Mouse (Mus musculus): ENCODE measurements around the gene Itfg1.
"Not testable (repeated sequence)": the region's sequence is repeated elsewhere in the genome, so short reads cannot be mapped to it uniquely, and the experiment has no call there.

The Itfg1 gene

DNA sequence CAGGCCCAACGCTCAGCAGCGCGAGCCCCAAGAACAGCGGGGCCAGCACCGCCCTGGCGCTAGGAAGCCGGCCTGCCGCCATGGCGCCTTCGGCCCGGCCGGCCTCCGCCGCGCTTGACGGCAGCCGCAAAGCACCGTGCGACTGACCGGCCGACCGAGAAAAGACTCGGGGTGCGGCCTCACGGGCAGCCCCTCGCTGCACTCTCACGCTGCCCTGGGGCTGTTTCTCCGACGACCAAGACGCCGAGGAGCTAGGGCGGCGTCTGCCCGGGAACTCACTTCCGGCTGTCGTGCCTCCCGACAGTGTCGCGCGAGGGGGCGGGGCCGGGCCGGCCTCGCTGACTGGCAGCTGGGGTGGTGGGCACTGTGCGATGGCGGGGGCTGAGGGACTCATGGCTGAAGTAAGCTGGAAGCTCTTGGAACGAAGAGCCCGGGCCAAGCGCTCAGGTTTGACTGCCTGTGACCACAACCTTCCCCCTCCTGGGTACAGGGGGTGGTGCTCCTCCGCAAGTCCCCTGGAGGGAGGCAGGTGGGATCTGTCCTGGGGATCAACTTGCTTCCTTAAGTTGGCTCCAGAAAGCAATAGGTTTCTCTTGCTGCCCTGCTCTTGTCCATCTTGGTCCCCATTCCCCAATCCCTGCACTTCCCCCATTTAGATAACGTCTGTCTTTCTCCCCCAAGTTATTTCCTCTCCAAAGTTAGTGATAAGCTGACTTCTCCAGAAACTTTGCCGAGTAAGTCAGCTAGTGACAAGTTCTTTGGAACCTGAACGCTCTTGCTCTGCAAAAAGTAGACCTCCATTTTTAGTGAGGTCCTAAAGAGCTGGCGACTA lies at the start of gene Itfg1, which contains the start of gene Phkb:
Gene Itfg1 (minus strand): TSS at position 265 of the 832 bp plus-strand sequence.
Gene Phkb (plus strand): TSS at position 303 of the 832 bp plus-strand sequence.
- in situ Hi-C loops (cut with MboI; ENCODE audit: low pct_unique_long_range_greater_than_20kb in 1 of 2, low sequenced_read_pairs in 2 of 2, unreplicated experiment in 1 of 2), result no loop called here

DNA sequence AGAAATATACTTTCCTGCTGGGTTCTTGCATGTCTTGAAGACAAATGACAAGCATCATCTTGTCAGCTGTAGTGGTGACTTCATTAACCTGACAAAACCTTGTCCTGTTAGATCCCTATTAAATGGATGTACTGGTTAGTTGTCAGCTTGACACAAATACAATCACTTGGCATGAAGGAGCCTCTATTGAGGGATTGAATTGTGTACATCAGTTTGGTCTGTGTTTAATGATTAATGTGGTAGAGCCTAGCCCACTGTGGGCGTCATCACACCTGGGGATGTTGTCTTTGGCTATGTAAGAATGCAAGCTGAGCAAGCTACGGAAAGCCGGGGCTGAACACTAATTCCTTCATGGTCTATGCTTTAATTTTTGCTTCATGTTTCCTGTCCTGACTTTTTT lies 44.1 kb upstream of the Itfg1 start:
- in situ Hi-C loops (cut with MboI; ENCODE audit: low pct_unique_long_range_greater_than_20kb in 1 of 2, low sequenced_read_pairs in 2 of 2, unreplicated experiment in 1 of 2), result no loop called here

DNA sequence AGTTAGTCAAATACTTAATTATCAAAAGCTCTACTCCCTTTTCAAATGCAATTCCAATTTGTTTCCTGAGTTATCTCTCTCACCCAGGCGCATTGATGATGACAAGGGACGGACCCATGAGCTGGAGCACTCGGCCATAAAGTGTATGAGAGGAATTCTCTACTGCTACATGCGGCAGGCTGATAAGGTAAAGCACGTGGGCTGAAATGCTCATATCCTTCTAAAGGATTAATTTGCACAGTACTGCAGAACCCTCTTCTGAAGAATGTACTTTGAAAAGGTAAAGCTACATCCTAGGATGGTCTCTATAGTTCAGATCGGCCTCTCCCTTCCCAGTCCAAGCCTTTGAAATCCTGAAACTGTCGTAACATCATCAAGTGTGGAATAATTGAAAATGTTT lies 38.9 kb upstream of the Itfg1 start:
- in situ Hi-C loops (cut with MboI; ENCODE audit: low pct_unique_long_range_greater_than_20kb in 1 of 2, low sequenced_read_pairs in 2 of 2, unreplicated experiment in 1 of 2), result no loop called here

DNA sequence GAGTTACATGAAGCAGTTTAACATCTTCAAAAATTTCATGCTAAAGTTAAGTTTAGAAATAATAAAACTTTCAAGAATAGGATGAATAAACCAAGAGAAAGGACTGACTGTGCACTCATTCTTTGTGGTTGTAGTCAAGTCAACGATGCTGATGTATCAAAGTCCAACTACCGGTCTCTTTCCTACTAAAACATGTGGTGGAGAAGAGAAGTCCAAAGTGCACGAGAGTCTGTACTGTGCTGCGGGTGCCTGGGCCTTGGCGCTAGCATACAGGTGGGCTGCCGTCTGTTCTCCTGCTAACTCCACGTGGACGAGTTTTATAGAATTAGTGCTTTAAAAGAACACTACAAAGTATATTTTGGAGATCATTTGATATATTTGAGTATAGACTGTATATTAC lies 37.3 kb upstream of the Itfg1 start:
- in situ Hi-C loops (cut with MboI; ENCODE audit: low pct_unique_long_range_greater_than_20kb in 1 of 2, low sequenced_read_pairs in 2 of 2, unreplicated experiment in 1 of 2), result no loop called here

DNA sequence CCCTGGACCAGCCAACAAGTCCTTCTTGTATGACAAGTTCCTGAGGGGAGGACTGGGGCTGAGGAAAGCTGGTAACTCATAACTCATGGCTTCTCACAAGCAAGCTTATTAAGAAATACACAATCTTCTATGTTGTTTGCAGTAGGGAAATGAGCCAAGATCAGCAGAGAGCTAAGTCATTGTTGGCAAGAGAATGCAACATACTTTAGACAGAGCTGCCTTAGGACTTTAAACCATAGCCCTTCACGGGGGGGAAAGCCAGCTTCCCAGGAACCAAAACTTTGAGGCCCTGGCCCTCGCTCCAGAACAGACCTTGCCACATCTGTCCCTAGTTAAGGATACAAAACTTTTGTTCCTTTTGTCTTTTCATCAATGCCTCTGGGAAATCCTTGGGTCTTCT lies 30.9 kb upstream of the Itfg1 start:
- in situ Hi-C loops (cut with MboI; ENCODE audit: low pct_unique_long_range_greater_than_20kb in 1 of 2, low sequenced_read_pairs in 2 of 2, unreplicated experiment in 1 of 2), result no loop called here

DNA sequence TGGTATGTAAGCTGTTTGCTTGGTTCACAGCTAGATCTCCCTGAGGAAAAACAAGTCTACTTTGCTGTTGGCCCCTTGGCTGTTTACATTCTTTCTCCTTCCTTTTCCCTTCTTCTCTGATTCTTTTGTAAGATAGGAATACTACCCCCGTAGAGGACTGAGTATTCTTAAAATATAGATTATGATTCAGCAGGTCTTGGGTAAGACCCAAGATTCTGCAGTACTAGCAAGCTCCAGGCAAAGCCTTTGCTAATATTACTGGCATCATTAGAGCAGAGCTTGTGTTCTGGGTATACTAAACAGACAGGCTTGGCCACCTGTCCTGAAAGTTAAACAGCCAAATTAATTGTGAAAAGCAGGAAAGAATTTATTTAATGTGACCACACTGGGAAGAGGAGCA lies 21.7 kb upstream of the Itfg1 start:
- in situ Hi-C loops (cut with MboI; ENCODE audit: low pct_unique_long_range_greater_than_20kb in 1 of 2, low sequenced_read_pairs in 2 of 2, unreplicated experiment in 1 of 2), result no loop called here

DNA sequence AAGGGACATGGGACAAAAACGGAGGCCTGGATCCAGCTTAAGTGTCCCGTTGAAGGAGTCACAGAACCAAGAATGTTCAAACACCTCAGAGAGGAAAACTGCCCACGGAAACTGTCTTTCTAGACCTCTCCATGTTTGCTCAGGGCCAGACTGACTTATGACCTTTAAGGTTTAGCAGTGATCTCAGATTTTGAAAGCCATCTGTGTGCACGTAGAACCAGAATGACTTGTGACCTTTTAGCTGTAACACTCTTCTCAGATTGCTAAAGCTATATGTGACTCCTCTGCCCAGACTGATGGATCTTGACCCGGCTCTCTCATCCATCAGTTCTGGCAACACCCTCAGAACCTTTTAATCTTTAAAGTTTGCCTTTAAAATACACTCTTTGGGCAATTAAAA lies 19.9 kb upstream of the Itfg1 start:
- in situ Hi-C loops (cut with MboI; ENCODE audit: low pct_unique_long_range_greater_than_20kb in 1 of 2, low sequenced_read_pairs in 2 of 2, unreplicated experiment in 1 of 2), result no loop called here

DNA sequence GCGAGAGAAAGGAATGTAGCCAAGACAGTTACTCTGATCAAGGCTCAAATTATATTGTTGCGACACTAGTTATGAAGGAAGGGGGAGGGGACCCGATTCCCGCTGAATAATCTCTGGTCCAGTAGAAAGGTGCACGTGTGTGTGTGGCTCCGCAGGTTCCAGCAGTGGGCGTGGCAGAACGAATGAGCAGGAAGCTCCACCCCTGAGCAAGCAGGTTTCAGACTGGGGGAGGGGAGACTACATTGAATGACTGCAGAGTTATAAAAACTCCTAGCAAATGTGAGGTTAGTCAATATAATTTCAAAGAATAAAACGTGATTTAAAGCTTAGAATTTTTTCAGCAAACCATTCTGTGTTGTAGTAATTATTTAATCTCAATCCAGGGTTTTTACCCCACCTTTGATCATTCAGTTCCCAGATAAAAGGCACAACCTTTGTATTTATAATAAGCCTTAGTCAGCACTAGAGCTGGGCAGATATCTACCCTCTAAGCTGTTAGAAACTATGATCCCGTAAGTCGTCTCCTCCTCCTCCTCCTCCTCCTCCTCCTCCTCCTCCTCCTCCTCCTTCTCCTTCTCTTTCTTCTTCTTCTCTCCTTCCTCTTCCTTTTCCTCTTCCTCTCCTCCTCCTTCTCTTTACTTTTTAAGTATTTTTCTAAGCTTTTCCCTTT lies 16.6 kb upstream of the Itfg1 start:
- in situ Hi-C loops (cut with MboI; ENCODE audit: low pct_unique_long_range_greater_than_20kb in 1 of 2, low sequenced_read_pairs in 2 of 2, unreplicated experiment in 1 of 2), result not testable (repeated sequence)

DNA sequence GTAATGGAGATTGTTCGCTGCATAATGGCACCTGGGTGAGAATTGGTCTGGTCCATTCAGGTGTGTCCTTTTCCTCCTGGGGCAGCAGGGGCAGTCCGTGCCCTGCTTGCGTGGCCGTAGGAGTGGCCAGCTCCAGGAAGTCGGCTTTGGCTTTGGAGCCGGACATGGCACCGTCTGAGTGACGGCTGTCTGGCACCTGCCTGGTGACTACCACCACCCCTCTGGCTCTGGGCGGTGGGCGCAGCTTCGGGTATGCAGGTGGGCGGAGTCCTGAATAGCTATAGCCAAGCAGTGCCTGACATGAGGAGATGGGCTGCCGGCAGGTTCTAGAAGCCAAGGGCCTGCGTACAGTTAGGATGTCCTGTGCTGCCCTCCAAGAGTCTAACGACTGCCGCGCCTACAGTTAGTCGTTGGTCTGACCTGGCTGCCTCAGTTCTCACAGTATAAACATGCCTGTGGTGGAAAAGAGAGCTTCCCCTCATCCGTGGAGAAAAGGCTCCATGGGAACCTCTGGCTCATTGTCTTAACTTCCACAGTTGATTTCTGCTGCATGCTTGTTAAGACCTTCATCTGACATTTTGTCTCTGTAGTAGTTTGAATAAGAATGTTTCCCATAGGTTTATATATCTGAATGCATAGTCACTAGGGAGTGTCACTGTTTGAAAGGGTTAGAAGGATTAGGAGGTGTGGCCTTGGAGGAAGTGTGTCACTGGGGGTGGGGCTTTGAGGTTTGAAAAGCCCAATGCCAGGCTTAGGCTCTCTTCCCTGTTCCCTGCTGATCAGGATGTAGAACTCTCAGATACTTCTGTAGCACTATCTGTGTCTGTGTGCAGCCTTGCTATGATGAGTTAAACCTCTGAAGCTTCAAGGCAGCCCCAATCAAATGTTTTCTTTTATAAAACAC lies 13.8 kb upstream of the Itfg1 start:
- in situ Hi-C loops (cut with MboI; ENCODE audit: low pct_unique_long_range_greater_than_20kb in 1 of 2, low sequenced_read_pairs in 2 of 2, unreplicated experiment in 1 of 2), result no loop called here

DNA sequence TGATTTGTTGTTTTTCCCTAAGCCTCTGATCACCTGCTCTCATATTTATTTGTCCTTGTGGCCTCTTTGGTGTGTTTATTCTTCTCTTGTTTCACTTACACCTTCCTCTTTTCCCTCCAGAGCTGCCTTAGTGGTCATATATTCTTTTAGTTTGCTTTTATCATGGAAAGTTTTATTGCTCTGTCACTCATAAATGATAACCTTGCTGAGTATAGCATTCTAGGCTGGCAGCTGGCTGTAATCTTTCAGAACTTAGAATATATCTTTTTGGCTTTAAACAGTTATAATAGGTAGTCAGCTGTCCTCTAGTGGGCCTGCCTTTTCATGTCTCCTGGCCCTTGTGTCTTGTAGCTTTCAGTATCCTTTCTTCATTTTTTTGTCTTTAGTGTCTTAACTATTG lies 5.2 kb upstream of the Itfg1 start:
- in situ Hi-C loops (cut with MboI; ENCODE audit: low pct_unique_long_range_greater_than_20kb in 1 of 2, low sequenced_read_pairs in 2 of 2, unreplicated experiment in 1 of 2), result no loop called here

DNA sequence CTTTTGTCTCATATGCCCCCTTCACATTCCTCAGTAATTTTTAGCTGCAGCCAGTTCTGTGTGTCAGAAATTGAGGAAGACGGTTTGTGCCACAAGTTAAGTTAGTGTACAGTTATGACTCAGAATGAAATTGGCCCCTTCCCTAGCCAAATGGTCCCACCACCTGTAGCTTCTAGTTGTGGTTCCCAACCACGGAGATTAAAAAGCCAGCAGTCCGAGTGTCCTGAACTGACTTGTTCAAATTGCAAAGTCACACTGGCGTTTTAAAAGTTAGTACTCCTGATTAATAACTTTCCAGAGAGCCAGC lies 721 bp upstream of the Itfg1 start:
- in situ Hi-C loops (cut with MboI; ENCODE audit: low pct_unique_long_range_greater_than_20kb in 1 of 2, low sequenced_read_pairs in 2 of 2, unreplicated experiment in 1 of 2), result no loop called here

DNA sequence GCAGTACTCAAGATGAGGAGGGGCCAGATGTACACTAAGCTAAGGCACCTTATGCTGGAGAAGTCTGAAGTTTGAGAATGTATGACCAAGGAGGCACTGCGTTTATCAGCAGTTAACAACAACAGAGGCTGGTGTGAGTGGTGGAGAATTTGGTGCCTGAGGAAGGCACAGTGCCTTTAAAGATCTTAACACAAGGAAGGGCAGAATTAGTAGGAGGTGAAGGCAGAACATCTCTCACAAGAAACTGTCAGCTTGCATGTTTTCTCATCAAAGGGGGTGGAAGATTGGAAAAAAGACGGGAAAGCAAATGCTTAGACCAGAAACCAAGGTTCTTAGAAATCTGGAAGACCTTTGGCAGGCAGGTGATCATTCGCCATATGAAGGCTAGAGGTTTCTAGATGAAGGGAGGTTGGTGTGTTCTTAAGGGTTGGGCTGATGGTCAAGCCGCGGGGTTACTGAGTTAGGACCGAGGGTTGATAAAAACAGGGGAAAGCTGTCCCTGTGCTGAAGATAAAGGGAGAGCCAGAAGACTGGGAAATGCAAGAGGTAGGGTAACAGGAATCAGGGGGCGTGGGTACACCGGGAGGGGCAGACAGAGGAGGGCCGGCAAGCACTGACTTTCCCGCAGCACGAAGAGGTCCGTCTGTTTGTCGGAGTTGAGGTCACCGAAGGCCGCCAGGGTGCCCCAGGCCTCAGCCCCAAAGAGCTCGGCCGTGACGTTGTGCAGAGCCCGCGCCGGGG lies 635 bp downstream of the Itfg1 start:
- in situ Hi-C loops (cut with MboI; ENCODE audit: low pct_unique_long_range_greater_than_20kb in 1 of 2, low sequenced_read_pairs in 2 of 2, unreplicated experiment in 1 of 2), result no loop called here

DNA sequence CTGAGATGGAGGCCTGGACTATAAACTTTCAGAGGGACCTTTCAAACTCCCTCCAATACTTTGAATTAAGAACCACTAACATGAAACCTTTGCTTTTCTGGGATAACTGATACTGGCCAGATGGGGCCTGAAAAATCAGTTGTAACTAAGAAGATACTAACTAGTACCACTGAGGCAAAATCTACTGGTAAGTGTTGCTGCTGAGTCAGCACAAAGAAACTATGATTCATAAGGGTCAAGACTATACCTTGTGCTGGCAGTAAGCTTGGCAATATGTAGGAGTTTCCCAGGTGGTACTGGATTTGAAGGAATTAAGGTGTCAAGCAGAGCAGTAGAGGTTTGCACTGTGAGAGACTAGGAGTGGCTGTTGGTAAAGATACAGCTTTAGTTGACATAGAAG lies 27.1 kb downstream of the Itfg1 start:
- in situ Hi-C loops (cut with MboI; ENCODE audit: low pct_unique_long_range_greater_than_20kb in 1 of 2, low sequenced_read_pairs in 2 of 2, unreplicated experiment in 1 of 2), result no loop called here

DNA sequence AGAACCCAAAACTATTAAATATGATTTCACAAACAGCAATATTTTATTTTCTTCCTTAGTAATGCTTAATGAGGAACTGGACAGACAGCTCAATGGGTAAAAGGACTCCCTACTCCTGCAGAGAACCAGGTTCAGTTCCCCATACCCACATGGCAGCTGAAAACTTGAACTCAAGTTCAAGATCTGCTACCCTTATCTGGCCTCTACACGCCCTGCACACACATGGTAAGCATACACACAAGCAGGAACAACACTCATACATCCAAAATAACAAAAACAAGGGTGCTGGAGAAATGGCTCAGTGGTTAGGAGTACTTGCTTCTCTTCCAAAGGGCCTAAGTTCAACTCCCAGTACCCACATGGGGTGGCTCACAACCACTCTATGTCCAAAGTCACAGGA lies 39.3 kb downstream of the Itfg1 start:
- in situ Hi-C loops (cut with MboI; ENCODE audit: low pct_unique_long_range_greater_than_20kb in 1 of 2, low sequenced_read_pairs in 2 of 2, unreplicated experiment in 1 of 2), result no loop called here

DNA sequence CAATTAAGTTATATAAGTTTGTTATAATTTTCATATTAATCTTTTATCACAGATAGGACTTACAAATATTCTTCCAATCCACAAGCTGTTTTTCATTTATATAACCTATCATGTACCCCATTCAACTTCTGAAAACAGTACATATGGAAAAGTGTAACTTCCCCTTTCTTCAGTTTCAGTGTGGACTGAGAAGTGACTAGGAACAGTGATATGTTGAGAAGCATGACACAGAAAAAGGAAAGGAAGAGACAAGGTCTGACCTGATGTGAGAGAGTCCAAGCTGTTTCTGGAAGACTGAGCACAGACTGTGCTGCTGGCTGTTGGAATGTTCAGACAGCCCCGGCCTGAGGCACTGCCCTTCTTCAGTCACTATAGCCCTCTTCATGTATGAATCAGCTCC lies 40.6 kb downstream of the Itfg1 start:
- in situ Hi-C loops (cut with MboI; ENCODE audit: low pct_unique_long_range_greater_than_20kb in 1 of 2, low sequenced_read_pairs in 2 of 2, unreplicated experiment in 1 of 2), result no loop called here

DNA sequence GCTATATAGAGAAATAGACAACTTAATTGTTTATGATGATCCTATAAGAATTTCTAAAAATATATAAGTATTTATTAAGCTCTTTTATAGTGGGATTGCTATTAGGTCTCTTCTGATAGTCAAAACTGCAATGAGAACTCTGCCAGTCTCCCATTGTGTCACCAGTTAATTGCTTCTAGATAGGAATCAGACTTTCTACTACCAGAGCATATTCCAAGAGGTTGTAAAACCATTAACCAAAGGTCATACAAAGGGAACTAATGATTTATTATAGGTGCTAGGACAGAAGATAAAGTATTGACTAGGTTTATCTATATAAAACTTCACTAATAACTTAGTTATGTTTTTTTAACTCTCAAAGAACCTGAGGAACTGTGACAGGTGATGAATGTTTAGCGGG lies 44.3 kb downstream of the Itfg1 start:
- in situ Hi-C loops (cut with MboI; ENCODE audit: low pct_unique_long_range_greater_than_20kb in 1 of 2, low sequenced_read_pairs in 2 of 2, unreplicated experiment in 1 of 2), result not testable (repeated sequence)

DNA sequence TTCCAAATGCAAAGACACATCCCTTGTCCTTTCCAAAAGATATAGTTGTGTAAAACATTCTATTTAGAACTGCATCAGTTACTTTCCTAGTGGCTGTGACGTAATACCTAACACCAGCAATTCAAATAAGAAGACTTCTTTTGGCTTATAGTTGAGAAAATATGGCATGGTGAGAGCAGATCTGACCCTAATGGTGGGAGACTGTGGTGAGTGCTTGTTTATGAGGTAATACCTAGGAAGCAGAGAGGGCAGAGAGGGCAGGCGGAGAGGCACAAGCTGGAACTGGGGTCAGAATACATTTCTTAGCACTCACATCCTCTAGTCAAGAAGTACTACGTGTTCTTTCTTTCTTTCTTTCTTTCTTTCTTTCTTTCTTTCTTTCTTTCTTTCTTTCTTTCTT lies 52.4 kb downstream of the Itfg1 start:
- in situ Hi-C loops (cut with MboI; ENCODE audit: low pct_unique_long_range_greater_than_20kb in 1 of 2, low sequenced_read_pairs in 2 of 2, unreplicated experiment in 1 of 2), result no loop called here

DNA sequence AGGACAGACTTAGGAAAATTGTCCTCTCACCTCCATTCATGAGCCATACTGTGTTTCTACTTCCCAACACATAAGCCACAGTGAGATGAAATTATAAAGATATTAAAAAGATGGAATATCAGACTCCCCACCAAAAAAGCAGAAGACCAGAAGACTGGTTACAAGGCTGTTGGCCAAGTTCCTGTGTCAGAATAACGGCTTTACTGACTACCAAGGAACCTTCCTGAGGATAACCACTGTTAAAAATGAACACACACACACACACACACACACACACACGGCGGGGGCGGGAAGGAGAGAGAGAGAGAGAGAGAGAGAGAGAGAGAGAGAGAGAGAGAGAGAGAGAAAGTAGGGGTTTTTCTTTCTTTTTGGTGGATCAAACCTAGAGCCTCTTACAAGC lies 52.8 kb downstream of the Itfg1 start:
- in situ Hi-C loops (cut with MboI; ENCODE audit: low pct_unique_long_range_greater_than_20kb in 1 of 2, low sequenced_read_pairs in 2 of 2, unreplicated experiment in 1 of 2), result no loop called here

DNA sequence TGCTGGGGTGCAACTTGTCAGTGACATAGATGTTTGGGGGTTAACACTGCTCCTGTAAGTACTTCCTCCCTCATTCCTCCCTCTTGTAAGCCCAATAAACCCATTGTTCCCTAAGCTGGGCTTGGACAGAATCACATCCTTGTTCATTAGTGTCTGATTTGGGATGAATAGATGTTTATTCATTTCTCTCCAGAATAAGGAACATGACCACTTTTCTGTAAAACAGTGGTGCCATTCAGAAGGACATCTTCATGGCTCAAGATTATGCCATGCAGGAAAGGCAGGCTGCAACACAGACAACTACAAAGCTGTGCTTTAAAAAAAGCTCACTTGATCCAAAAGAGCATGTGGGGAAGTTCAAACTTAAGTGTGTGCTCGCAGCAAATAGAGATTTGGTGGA lies 55.2 kb downstream of the Itfg1 start:
- in situ Hi-C loops (cut with MboI; ENCODE audit: low pct_unique_long_range_greater_than_20kb in 1 of 2, low sequenced_read_pairs in 2 of 2, unreplicated experiment in 1 of 2), result no loop called here

All from mouse embryonic stem cell (cell line).